Mouse (Mus musculus): ENCODE results near the gene Arhgap33.

GRCm38 (mm10) chr7:30563117-30563905 lies 28.5 kb upstream of the Arhgap33 start, which contains the start of the genes U2af1l4, Gm49396 and Psenen:
- TF ChIP-seq CTCF (IDR thresholded peaks at IDR 0.05; ENCODE audit: insufficient read depth, low read depth, low read length) = no peak
- no peak; the same call in 1 of the 2 replicates for TF ChIP-seq POLR2A (IDR thresholded peaks at IDR 0.05; ENCODE audit: insufficient read depth, low read depth, low read length)

All from olfactory bulb, adult 2 months (tissue).